Mouse (Mus musculus): Measurements from ENCODE around the gene Prep. TPM values are rescaled to one million over a fixed set of nuclear protein-coding genes. Genes with fewer than 3 reads are reported as not detected.
"Not testable (repeated sequence)": the region's sequence is repeated elsewhere in the genome, so short reads cannot be mapped to it uniquely, and the experiment has no call there.

The Prep gene
- polyA plus RNA-seq, 1 experiment: 10.3 TPM

DNA sequence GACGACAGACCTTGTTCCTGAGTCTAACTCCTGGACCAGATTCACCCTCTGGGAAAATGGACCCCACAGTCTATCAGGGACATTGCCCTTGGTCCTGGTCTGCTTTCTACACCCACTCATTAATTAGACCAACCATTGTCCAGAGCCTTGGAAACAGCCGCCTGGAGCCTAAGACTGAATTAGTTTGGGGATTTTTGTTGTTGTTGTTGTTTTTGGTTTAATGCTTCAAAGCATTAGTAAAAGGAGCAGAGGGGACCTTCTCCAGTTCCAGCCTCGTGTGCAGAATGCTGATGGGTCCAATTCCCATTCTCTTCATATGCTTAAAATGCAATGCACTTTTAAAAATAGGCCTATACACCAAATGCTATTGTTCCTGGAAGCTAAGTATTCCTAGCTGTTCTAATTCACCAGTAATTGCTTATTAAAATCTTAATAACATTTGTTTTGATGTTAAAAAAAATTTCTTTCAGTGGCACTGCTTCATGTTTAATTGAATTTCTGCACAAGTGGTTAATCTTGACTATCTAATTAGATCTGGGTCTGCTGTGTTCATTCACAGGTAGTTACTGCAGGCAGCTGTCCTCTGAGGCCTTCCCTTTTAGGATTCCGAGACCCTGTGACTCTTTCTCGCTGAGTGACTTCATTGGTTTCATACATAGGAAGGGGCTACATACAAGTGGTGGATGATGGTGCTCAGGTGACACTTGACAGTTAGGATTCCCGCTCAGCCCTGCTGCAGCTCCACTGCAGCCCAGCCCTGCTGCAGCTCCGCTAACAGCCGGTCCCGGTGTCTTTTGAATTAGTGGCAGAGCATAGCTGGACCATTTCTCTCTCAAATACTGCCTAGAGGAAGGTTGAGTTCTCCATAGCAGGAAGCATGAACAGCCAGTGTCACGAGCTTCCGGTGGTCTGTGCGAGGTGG, 85.0 kb downstream of the Prep start:
- H3K9me3 ChIP-seq: no peaks in the 10 kb centered on the region
- H3K4me1 ChIP-seq: peaks cover 1% of the 10 kb centered on the region
- H3K36me3 ChIP-seq (replicated peaks; ENCODE audit: low read length): peaks cover 94% of the 10 kb centered on the region
- TF ChIP-seq FLI1 (IDR thresholded peaks at IDR 0.05; ENCODE audit: low read length) (no peak), GATA1 (IDR thresholded peaks at IDR 0.05; ENCODE audit: borderline replicate concordance, low read length) (no peak)
- no peak overlapping the region for H3K4me3 ChIP-seq (replicated peaks)
- H3K27me3 ChIP-seq (replicated peaks): no peaks in the 10 kb centered on the region

DNA sequence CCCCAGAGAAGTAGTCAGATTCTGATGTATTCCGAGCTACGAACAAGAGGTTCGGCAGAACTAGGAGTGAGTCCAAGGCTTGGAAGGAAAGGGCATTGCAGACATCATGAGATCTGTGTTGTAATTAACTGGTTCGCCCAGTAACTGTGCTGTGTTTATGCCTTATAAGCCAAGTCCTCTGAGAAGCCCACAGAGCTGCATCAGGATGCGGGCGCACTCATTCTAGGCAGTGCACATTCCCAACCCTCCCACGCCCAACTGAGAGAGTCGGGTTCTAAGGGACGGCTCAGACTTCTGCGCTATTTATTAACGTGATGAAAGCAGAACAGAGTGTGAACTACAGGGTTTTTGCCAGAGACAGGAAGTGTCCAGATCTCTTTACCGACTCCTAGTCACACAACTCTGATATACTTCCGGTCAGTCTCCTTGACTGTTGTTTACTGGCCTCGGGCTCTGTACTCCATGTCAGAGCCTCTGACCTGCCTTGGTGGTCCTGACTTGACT, 87.6 kb downstream of the Prep start:
- Histone ChIP-seq H3K27me3 (replicated peaks) (no peaks in the 10 kb centered on the region), H3K9me3 (no peaks in the 10 kb centered on the region), H3K4me3 (replicated peaks) (no peak overlapping the region), H3K36me3 (replicated peaks; ENCODE audit: low read length) (peaks cover 96% of the 10 kb centered on the region), H3K4me1 (no peaks in the 10 kb centered on the region)
- TF ChIP-seq FLI1 (IDR thresholded peaks at IDR 0.05; ENCODE audit: low read length) (no peak), GATA1 (IDR thresholded peaks at IDR 0.05; ENCODE audit: borderline replicate concordance, low read length) (no peak)

DNA sequence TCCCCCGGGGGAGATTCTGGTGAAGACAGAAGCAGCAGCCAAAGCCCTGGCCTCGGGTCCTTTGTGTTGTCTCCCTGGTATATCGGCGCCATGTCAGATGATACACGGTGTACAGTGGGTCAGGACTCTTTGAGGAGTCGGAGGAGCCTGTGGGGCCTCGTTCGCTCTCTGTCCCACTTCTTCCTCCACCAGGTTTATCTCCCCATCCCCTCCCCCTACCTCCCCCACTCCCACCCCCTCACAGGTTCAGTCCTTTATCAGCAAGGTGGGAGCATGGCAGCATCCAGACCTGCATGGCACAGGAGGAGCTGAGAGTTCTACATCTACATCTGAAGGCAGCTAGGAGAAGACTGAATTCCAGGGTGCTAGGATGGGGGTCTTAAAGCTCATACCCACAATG, 98.8 kb downstream of the Prep start:
- TF ChIP-seq FLI1 (IDR thresholded peaks at IDR 0.05; ENCODE audit: low read length) (no peak), GATA1 (IDR thresholded peaks at IDR 0.05; ENCODE audit: borderline replicate concordance, low read length) (no peak)
- Histone ChIP-seq H3K4me3 (replicated peaks) (no peak overlapping the region), H3K9me3 (no peaks in the 10 kb centered on the region), H3K27me3 (replicated peaks) (peaks cover 3% of the 10 kb centered on the region), H3K4me1 (0 out of 2 replicates have a peak, but pooled peaks cover 5% of the 10 kb centered on the region), H3K36me3 (replicated peaks; ENCODE audit: low read length) (peaks cover 2% of the 10 kb centered on the region)

DNA sequence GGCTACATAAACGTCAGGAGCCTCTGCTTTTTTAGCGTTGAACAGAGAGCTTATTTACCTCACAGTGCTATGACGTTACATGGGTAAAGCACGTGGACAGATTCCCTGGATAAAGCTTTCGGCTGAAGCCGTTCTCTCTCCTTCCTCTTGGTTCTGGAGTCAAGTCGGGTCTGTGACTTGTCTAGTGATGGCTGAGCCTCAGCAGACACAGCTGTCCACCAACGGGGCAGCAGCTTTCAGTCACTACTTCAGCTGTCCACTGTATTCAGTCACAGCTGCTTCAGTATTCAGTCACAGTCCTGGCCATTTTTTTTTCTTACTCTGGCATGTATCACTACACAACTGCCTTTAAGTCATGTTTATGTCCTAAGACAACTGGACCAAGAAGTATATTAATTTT, 106.9 kb downstream of the Prep start:
- no peak for TF ChIP-seq FLI1 (IDR thresholded peaks at IDR 0.05; ENCODE audit: low read length)
- Histone ChIP-seq H3K9me3 (peaks cover 12% of the 10 kb centered on the region), H3K27me3 (replicated peaks) (peaks cover 5% of the 10 kb centered on the region), H3K4me3 (replicated peaks) (no peak overlapping the region), H3K4me1 (no peaks in the 10 kb centered on the region), H3K36me3 (replicated peaks; ENCODE audit: low read length) (no peaks in the 10 kb centered on the region)

DNA sequence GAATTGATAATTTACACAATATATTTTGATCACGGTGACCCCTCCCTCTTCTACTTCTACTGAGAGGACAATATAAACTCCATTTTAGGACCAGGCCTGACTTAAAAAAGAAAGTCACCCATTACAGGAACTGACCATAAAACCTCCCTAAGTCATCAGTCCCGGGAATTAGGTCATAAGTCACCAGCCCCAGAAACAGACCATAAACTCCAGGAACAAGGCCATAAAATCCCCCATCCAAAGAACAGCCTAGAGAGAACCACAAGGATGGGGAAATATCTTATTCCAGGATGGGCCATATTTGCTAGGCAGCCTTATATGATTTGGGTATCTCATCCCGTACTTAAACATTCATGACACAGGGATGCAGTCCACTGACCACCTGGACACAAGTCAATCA, 107.3 kb downstream of the Prep start:
- TF ChIP-seq GATA1 (IDR thresholded peaks at IDR 0.05; ENCODE audit: borderline replicate concordance, low read length) (no peak), FLI1 (IDR thresholded peaks at IDR 0.05; ENCODE audit: low read length) (no peak)
- Histone ChIP-seq H3K27me3 (replicated peaks) (peaks cover 5% of the 10 kb centered on the region), H3K4me3 (replicated peaks) (no peak overlapping the region), H3K4me1 (no peaks in the 10 kb centered on the region), H3K9me3 (peaks cover 12% of the 10 kb centered on the region), H3K36me3 (replicated peaks; ENCODE audit: low read length) (no peaks in the 10 kb centered on the region)

DNA sequence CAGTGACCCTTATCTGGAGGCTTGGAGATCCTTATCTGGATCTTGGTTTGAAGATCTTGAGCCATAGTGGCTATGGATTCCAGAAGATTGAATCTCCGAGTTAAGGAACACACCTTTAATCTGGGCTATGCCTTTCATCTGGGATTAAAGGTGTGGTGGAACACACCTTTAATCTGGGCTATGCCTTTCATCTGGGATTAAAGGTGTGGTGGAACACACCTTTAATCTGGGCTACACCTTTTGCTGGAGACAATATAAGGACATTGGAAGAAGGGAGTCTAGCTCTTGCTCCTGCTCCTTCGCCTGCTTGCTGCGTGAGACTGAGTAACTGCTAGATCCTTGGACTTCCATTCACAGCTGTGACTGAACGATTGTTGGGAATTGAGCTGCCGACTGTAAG, 110.8 kb downstream of the Prep start, which contains the start of gene Popdc3:
Gene Popdc3, plus strand, starts transcription at position 301 of the 400 bp plus-strand sequence.
- not testable (repeated sequence) for H3K4me1 ChIP-seq; H3K4me3 ChIP-seq (replicated peaks); H3K27me3 ChIP-seq (replicated peaks); H3K36me3 ChIP-seq (replicated peaks; ENCODE audit: low read length)
- peaks cover 12% of the 10 kb centered on the region for H3K9me3 ChIP-seq

DNA sequence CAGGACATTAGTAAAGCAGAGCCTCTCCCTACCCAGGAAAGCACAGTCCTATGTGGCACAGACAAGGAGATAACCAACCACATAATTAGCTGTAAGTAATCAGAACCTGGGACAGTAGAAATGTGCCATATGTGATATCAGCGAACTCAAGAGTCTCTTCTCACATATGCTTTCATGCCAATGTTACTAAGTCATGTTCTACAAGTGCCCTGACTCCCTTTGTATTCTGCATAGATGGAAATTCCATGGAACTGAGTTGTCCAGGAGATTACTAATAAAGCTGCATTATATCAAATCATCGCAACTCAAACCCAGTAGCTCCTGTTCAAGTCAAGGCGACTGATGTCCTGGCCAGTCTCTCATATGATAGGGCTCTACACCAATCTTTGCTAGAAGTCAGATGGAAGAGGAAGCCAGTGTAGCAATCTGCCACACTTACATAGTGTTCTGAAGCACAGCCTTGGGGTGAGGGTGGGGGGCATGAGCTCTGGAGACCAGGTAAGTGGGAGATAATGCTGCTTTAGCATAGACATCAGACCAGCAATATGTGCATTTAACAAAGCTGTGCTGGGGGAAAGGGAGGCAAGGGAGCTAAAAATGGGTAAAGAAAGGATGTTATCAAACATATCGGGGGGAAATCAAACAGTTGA, 113.8 kb downstream of the Prep start:
- no peaks in the 10 kb centered on the region for H3K4me1 ChIP-seq
- peaks cover 6% of the 10 kb centered on the region for H3K27me3 ChIP-seq (replicated peaks)
- H3K4me3 ChIP-seq (replicated peaks): no peak overlapping the region
- H3K9me3 ChIP-seq: 0 out of 2 replicates have a peak, but pooled peaks cover 3% of the 10 kb centered on the region
- no peaks in the 10 kb centered on the region for H3K36me3 ChIP-seq (replicated peaks; ENCODE audit: low read length)
- TF ChIP-seq FLI1 (IDR thresholded peaks at IDR 0.05; ENCODE audit: low read length): no peak
- no peak for TF ChIP-seq GATA1 (IDR thresholded peaks at IDR 0.05; ENCODE audit: borderline replicate concordance, low read length)

DNA sequence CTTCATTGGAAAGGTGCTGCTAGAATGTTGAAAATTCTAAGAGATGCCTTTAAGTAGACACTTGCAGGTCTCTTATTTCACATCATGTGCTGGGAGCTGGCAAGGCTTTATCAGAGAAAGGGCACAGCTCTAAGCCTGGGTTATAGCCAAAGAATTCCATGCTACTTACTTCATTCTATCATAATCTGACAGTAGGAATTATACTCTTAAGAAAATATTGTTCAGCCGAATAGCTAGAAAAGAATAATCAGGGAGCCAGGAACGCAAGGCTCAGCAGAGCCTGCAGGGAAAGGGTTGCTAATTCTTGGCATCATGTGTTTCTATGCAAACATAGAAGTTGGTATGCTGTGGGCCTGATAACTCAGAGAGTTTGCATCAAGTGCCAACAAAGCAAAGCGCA, 114.3 kb downstream of the Prep start:
- H3K27me3 ChIP-seq (replicated peaks): peaks cover 6% of the 10 kb centered on the region

DNA sequence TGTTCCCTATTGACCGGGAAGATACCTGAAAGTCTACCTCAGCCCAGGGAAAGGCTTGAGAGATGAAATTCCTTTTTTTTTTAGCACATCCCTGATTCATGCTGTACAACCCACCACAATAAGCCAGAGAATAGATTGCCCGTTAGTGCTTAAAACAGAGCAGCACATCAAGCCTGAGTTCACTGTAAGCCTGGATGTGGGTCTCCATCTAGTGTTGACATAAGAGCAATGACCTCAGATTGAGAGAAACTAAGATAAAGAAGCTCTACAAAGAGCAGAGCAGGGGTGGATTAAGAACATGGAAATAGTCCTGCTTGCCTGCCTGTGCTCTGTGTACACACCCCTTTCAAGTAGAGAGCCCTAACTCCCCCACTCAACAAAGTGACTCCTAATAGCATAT, 118.5 kb downstream of the Prep start:
- Histone ChIP-seq H3K9me3 (no peaks in the 10 kb centered on the region), H3K4me1 (peaks cover 4% of the 10 kb centered on the region; the same call in 1 of the 2 replicates), H3K36me3 (replicated peaks; ENCODE audit: low read length) (no peaks in the 10 kb centered on the region), H3K27me3 (replicated peaks) (peaks cover 6% of the 10 kb centered on the region), H3K4me3 (replicated peaks) (no peak overlapping the region)
- TF ChIP-seq FLI1 (IDR thresholded peaks at IDR 0.05; ENCODE audit: low read length) (no peak), GATA1 (IDR thresholded peaks at IDR 0.05; ENCODE audit: borderline replicate concordance, low read length) (no peak)

More for the DNA sequence above, 114.3 kb downstream of the Prep start:
- no peaks in the 10 kb centered on the region for H3K36me3 ChIP-seq (replicated peaks; ENCODE audit: low read length)
- H3K9me3 ChIP-seq: no peaks in the 10 kb centered on the region
- H3K4me3 ChIP-seq (replicated peaks): no peak overlapping the region
- no peaks in the 10 kb centered on the region for H3K4me1 ChIP-seq
- no peak for TF ChIP-seq GATA1 (IDR thresholded peaks at IDR 0.05; ENCODE audit: borderline replicate concordance, low read length)
- TF ChIP-seq FLI1 (IDR thresholded peaks at IDR 0.05; ENCODE audit: low read length): no peak

Data from megakaryocyte, embryonic 14.5 days (primary cell).